Mouse (Mus musculus) myocyte (in vitro differentiated cells): ENCODE data around the gene 5730455P16Rik. TPM values are rescaled to one million over a fixed set of nuclear protein-coding genes. Genes with fewer than 3 reads are reported as not detected.

ENCODE experiments used
- H3K27me3 ChIP-seq: one replicate; pipeline ENCODE4 v1.6.1; 2011; ENCODE audit not compliant: control insufficient read depth, insufficient read depth, insufficient read length
- H3K36me3 ChIP-seq: one replicate; pipeline ENCODE4 v1.6.1; 2011; ENCODE audit not compliant: control insufficient read depth, insufficient read depth
- H3K4me2 ChIP-seq: one replicate; pipeline ENCODE4 v1.6.1; 2011; ENCODE audit warnings: low read depth, control low read depth
- H3K4me3 ChIP-seq: one replicate; pipeline ENCODE4 v1.5.1; 2011; ENCODE audit warnings: mild to moderate bottlenecking, control low read depth, moderate library complexity
- H3K79me2 ChIP-seq: one replicate; pipeline ENCODE4 v1.6.1; 2011; ENCODE audit not compliant: control insufficient read depth, insufficient read depth
- H3ac ChIP-seq: one replicate; pipeline ENCODE4 v1.6.1; 2011; ENCODE audit not compliant: control insufficient read depth, insufficient read length
- CEBPB ChIP-seq: IDR thresholded peaks from 2 replicates; pipeline ENCODE4 v1.6.1; 2011; ENCODE audit warnings: mild to moderate bottlenecking, moderate library complexity; ENCODE audit not compliant: poor library complexity, insufficient read depth, severe bottlenecking
- E2F4 ChIP-seq: IDR thresholded peaks from one replicate; pipeline ENCODE4 v1.6.1; 2011; ENCODE audit warnings: mild to moderate bottlenecking, control low read depth, moderate library complexity; ENCODE audit not compliant: insufficient read depth
- MYOD1 ChIP-seq, 3 experiments: IDR thresholded peaks; one replicate each; pipeline ENCODE4 v1.6.1; 2011; ENCODE audit warnings: control low read depth in 2 of 3, low read depth in 2 of 3, mild to moderate bottlenecking in 2 of 3, moderate library complexity in 1 of 3; ENCODE audit not compliant: insufficient read length in 2 of 3, control insufficient read depth in 1 of 3
- MYOG ChIP-seq, 3 experiments: IDR thresholded peaks; one replicate each; pipeline ENCODE4 v1.6.1; 2011; ENCODE audit warnings: control low read depth in 2 of 3, low read depth in 2 of 3, mild to moderate bottlenecking in 2 of 3; ENCODE audit not compliant: insufficient read length in 2 of 3, control insufficient read depth in 1 of 3, insufficient read depth in 1 of 3
- POLR2A ChIP-seq: IDR thresholded peaks from one replicate; pipeline ENCODE4 v1.6.1; 2011; ENCODE audit warnings: low read depth, mild to moderate bottlenecking, control low read depth, moderate library complexity; ENCODE audit not compliant: insufficient read length
- POLR2AphosphoS2 ChIP-seq: IDR thresholded peaks from one replicate; pipeline ENCODE4 v1.6.1; 2011; ENCODE audit warnings: low read depth, control low read depth; ENCODE audit not compliant: insufficient read length
- REST ChIP-seq: IDR thresholded peaks from one replicate; pipeline ENCODE4 v1.6.1; 2011; ENCODE audit warnings: mild to moderate bottlenecking, control low read depth, moderate library complexity; ENCODE audit not compliant: insufficient read depth, insufficient read length
- SRF ChIP-seq: IDR thresholded peaks from one replicate; pipeline ENCODE4 v1.6.1; 2011; ENCODE audit warnings: low read depth; ENCODE audit not compliant: control insufficient read depth, insufficient read length
- TCF3 ChIP-seq: IDR thresholded peaks from one replicate; pipeline ENCODE4 v1.6.1; 2011; ENCODE audit warnings: low read depth, control low read depth; ENCODE audit not compliant: insufficient read length
- USF1 ChIP-seq: IDR thresholded peaks from one replicate; pipeline ENCODE4 v1.6.1; 2011; ENCODE audit warnings: low read depth, mild to moderate bottlenecking, control low read depth, moderate library complexity
- polyA plus RNA-seq: library from polyadenylated mRNA; unstranded; fragments of >200 nt; fragmentation: generic; extraction: Trizol; gene quantifications from one replicate; pipeline ENCODE4 v1.2.1, GENCODE M21; 2012; ENCODE audit warnings: missing spikeins

The 5730455P16Rik gene
- polyA plus RNA-seq, 1 experiment: 7.0 TPM

DNA sequence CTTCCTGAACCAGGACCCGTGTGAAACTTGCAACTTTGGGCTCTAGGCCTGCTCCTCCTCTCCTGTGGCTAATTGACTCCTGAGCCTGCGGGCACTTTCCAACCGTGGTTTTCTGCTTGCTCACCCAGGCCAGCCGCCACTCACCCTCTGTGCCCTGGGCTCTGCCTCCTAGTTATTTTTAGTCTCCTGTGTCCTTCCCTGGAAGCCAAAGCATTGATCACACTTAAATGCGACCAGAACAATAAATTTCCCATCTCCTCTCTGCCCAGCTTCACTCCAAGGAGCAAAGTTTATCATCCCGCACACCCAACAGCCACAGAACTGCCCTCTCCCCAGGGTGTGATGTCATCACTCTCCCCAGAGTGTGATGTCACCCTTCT lies 41.5 kb downstream of the 5730455P16Rik start:
- no peak for TF ChIP-seq POLR2A
- TF ChIP-seq SRF: no peak
- no peak for TF ChIP-seq TCF3
- no peak for TF ChIP-seq CEBPB
- no peak for TF ChIP-seq USF1

GRCm38 (mm10) chr11:80335609-80336350 lies 42.1 kb downstream of the 5730455P16Rik start:
- peaks cover 27% of the 10 kb centered on the region for H3K27me3 ChIP-seq
- no peaks in the 10 kb centered on the region for H3K36me3 ChIP-seq
- no peak overlapping the region for H3K4me2 ChIP-seq
- no peaks in the 10 kb centered on the region for H3K79me2 ChIP-seq
- no peak overlapping the region for H3K4me3 ChIP-seq
- TF ChIP-seq SRF: no peak
- H3ac ChIP-seq: no peak overlapping the region

More for the DNA sequence above, 41.5 kb downstream of the 5730455P16Rik start:
- peaks cover 25% of the 10 kb centered on the region for H3K27me3 ChIP-seq
- H3K4me2 ChIP-seq: no peak overlapping the region
- H3K79me2 ChIP-seq: no peaks in the 10 kb centered on the region
- H3ac ChIP-seq: no peak overlapping the region
- no peak overlapping the region for H3K4me3 ChIP-seq
- no peaks in the 10 kb centered on the region for H3K36me3 ChIP-seq

DNA sequence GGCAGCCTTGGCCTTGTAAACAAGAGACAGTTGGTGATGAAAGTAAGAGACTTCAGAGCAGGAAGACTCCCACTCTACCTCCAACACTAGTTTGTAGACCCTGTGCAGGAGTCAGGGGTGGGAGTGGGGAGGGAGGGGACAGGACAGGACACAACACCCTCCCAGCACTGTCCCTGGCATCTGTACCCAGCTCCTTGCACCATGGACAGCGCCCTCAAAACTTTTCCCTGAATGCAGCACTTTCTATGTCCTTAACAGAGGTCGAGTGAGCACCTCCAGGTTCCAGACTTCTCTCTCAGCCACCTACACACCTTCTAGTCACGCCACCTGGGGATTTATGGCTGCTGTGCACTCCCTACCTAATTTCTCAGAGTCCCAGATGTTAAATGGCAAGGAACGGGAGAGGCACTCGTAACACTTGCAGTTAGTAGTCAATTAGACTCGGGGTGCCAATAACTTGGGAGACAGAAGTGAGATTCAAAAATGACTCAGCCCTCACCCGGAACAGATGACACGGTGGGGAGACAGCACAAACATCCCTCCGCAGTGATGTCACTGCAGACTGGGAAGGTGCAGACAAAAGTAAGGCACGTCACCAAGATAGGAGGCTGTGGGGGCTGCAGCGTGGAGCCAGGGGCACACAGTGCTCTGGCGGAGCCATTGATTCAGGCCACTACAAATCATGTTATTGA lies 45.0 kb downstream of the 5730455P16Rik start:
- Histone ChIP-seq H3K79me2 (no peaks in the 10 kb centered on the region), H3K27me3 (peaks cover 38% of the 10 kb centered on the region), H3ac (no peak overlapping the region), H3K4me2 (no peak overlapping the region), H3K4me3 (no peak overlapping the region), H3K36me3 (no peaks in the 10 kb centered on the region)
- TF ChIP-seq REST (peak; percentile 87), MYOG (IDR thresholded peaks at IDR 0.05; ENCODE audit: control insufficient read depth in 1 of 3, insufficient read depth in 1 of 3, insufficient read length in 2 of 3, low read depth in 2 of 3) (no peak)

GRCm38 (mm10) chr11:80324636-80325035 lies 53.2 kb downstream of the 5730455P16Rik start:
- Histone ChIP-seq H3K36me3 (no peaks in the 10 kb centered on the region), H3K4me2 (no peak overlapping the region), H3K79me2 (no peaks in the 10 kb centered on the region), H3ac (no peak overlapping the region), H3K4me3 (no peak overlapping the region), H3K27me3 (peaks cover 27% of the 10 kb centered on the region)
- TF ChIP-seq SRF (no peak), E2F4 (no peak), CEBPB (no peak), POLR2AphosphoS2 (no peak), USF1 (no peak), REST (no peak)

- no peak overlapping the region for H3K4me2 ChIP-seq
- H3K36me3 ChIP-seq: no peaks in the 10 kb centered on the region
- TF ChIP-seq SRF (no peak), CEBPB (no peak), POLR2AphosphoS2 (no peak), MYOD1 (IDR thresholded peaks at IDR 0.05; ENCODE audit: control insufficient read depth in 1 of 3, insufficient read length in 2 of 3, low read depth in 2 of 3) (no peak), TCF3 (no peak), MYOG (IDR thresholded peaks at IDR 0.05; ENCODE audit: control insufficient read depth in 1 of 3, insufficient read depth in 1 of 3, insufficient read length in 2 of 3, low read depth in 2 of 3) (peak in 2 of 3 experiments; percentile 22 to 27), E2F4 (no peak), REST (no peak), POLR2A (no peak)
- no peak overlapping the region for H3K4me3 ChIP-seq
- no peaks in the 10 kb centered on the region for H3K79me2 ChIP-seq
- no peak overlapping the region for H3ac ChIP-seq
- peaks cover 24% of the 10 kb centered on the region for H3K27me3 ChIP-seq
Observed at GRCm38 (mm10) chr11:80323255-80323654, 54.6 kb downstream of the 5730455P16Rik start.
